Mouse (Mus musculus): Measurements from ENCODE around the gene Hes2.

DNA sequence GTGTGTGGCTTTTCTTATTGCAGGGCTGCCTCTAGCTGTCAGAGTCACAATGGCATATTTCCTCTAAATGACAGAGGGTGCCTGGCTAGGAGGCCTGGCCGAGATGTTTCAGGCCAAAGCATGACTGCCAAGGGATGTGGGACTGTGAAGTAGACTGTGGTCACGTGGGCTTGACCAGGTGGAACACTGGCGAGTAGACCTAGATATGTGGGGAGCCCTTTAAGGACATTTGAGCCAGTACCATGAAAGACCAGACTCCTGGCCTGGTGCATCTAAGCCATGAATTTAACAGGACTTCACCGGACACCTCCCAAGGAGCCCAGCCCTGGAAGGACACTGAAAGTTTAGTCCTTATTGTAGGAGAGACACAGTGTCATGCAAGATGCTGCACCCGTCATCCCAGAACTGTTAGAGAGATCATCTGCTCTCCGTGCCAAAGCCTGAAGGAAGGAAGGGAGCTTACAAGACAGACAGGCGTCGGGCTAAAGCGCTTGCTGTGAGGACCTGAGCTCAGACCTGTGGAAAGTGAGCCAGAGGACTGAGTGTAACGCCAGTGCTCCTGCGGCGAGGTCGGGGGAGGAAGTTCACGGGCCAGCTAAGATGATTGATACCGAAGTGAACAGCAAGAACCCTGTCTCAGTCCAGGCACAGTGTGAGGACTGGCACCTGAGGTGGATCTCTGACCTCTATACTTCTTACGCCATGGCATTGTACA lies 21.4 kb downstream of the Hes2 start:
- TF ChIP-seq CTCF (IDR thresholded peaks at IDR 0.05; ENCODE audit: low read depth, low read length) = no peak
- no peak for TF ChIP-seq POLR2A (IDR thresholded peaks at IDR 0.05; ENCODE audit: insufficient read depth, low read length)
